Mouse (Mus musculus) hindbrain, embryonic 14.5 days (tissue): ENCODE measurements around the gene Mgrn1. TPM values are rescaled to one million over a fixed set of nuclear protein-coding genes. Genes with fewer than 3 reads are reported as not detected.

Source experiments
- ATAC-seq: fragments of 200-750 bp; cut with Nextera tagmentation; 2 replicates; pipeline ENCODE4 v1.8.0; 2017; ENCODE audit warnings: moderate number of reproducible peaks, mild to moderate bottlenecking, moderate TSS enrichment, moderate library complexity; ENCODE audit not compliant: low FRiP score
- DNase-seq: peaks from one replicate; pipeline ENCODE4 v3.0.0-alpha.2; 2015; ENCODE audit warnings: low spot score
- H3K27ac ChIP-seq: fragments of 300-500 bp; sonication (generic); 2 replicates; pipeline ENCODE4 v1.5.1; 2014; ENCODE audit warnings: mild to moderate bottlenecking, moderate library complexity
- H3K27me3 ChIP-seq: fragments of 300-500 bp; sonication (generic); 2 replicates; pipeline ENCODE4 v1.6.1; 2014; ENCODE audit warnings: mild to moderate bottlenecking, low read length, mixed read lengths; ENCODE audit not compliant: control insufficient read depth, insufficient read depth
- H3K36me3 ChIP-seq: fragments of 300-500 bp; sonication (generic); replicated peaks from 2 replicates; pipeline ENCODE4 v1.6.1; 2014; ENCODE audit not compliant: control insufficient read depth, insufficient read depth
- H3K4me1 ChIP-seq: fragments of 300-500 bp; sonication (generic); replicated peaks from 2 replicates; pipeline ENCODE4 v1.6.1; 2014; ENCODE audit warnings: antibody characterized with exemption, low read length, mixed read lengths; ENCODE audit not compliant: control insufficient read depth, insufficient read depth
- H3K4me2 ChIP-seq: fragments of 300-500 bp; sonication (generic); replicated peaks from 2 replicates; pipeline ENCODE4 v1.6.1; 2014; ENCODE audit warnings: mild to moderate bottlenecking, moderate library complexity
- H3K4me3 ChIP-seq: fragments of 300-500 bp; sonication (generic); replicated peaks from 2 replicates; pipeline ENCODE4 v1.5.1; 2014; ENCODE audit warnings: mild to moderate bottlenecking, low read length
- H3K9ac ChIP-seq: fragments of 300-500 bp; sonication (generic); 2 replicates; pipeline ENCODE4 v1.6.1; 2014
- H3K9me3 ChIP-seq: fragments of 300-500 bp; sonication (generic); 2 replicates; pipeline ENCODE4 v1.6.1; 2016; ENCODE audit warnings: low read length; ENCODE audit not compliant: control insufficient read depth
- WGBS: fragments of 180-500 bp; shearing (Covaris S2); extraction: QIAGEN DNeasy Blood & Tissue Kit; methylation state at CpG from one replicate; pipeline ENCODE4 v1.1.7; 2014; 5-methylcytosine and 5-hydroxymethylcytosine counted together
- polyA plus RNA-seq: library from polyadenylated mRNA; unstranded; fragments of >200 nt; fragmentation: Nextera tagmentation; extraction: Ambion mirVana; gene quantifications from 2 replicates; pipeline ENCODE4 v1.2.1, GENCODE M21; 2014

Gene Mgrn1
- polyA plus RNA-seq, 1 experiment from 2014 or later = 119 TPM

GRCm38 (mm10) chr16:4978275-4979051 is 92.4 kb downstream of the Mgrn1 start:
- 72% methylated on average over 5 of the region's 5 CpGs for WGBS
- Histone ChIP-seq H3K36me3 (no peaks in the 10 kb centered on the region), H3K4me3 (no peak overlapping the region), H3K27ac (no peak overlapping the region), H3K4me1 (no peaks in the 10 kb centered on the region), H3K27me3 (no peaks in the 10 kb centered on the region), H3K9me3 (no peaks in the 10 kb centered on the region), H3K4me2 (no peak overlapping the region), H3K9ac (no peak overlapping the region)
- DNase-seq = no peak
- no peak for ATAC-seq

- WGBS = 72% methylated on average over 4 of the region's 4 CpGs
- ATAC-seq (no peak), DNase-seq (peak; percentile 36)
Observed at GRCm38 (mm10) chr16:4979755-4980380, 93.8 kb downstream of the Mgrn1 start.

GRCm38 (mm10) chr16:4984717-4985116 is 98.7 kb downstream of the Mgrn1 start:
- no peaks in the 10 kb centered on the region for H3K4me1 ChIP-seq
- no peak overlapping the region for H3K4me3 ChIP-seq
- no peaks in the 10 kb centered on the region for H3K27me3 ChIP-seq
- H3K36me3 ChIP-seq = no peaks in the 10 kb centered on the region
- DNase-seq (no peak), ATAC-seq (no peak)
- H3K4me2 ChIP-seq = no peak overlapping the region
- no peaks in the 10 kb centered on the region for H3K9me3 ChIP-seq
- no peak overlapping the region for H3K27ac ChIP-seq
- no peak overlapping the region for H3K9ac ChIP-seq
- 94% methylated on average over 12 of the region's 12 CpGs for WGBS

More at GRCm38 (mm10) chr16:4979755-4980380, 93.8 kb downstream of the Mgrn1 start:
- Histone ChIP-seq H3K9ac (no peak overlapping the region), H3K4me3 (no peak overlapping the region), H3K27ac (no peak overlapping the region), H3K36me3 (no peaks in the 10 kb centered on the region), H3K4me2 (no peak overlapping the region), H3K4me1 (no peaks in the 10 kb centered on the region), H3K27me3 (no peaks in the 10 kb centered on the region), H3K9me3 (no peaks in the 10 kb centered on the region)

Other genes with a start within 250 kb of the Mgrn1 start
- gene Vasn, start 246.3 kb upstream of the Mgrn1 start, polyA plus RNA-seq = 6.4 and 6.6 TPM in 2 replicates
- 54.6 and 64.8 TPM in 2 replicates for gene Dnaja3, start 246.3 kb upstream of the Mgrn1 start, polyA plus RNA-seq
- gene Coro7, start 206.5 kb upstream of the Mgrn1 start, polyA plus RNA-seq = 24.1 and 27.2 TPM in 2 replicates
- 56.4 and 58.0 TPM in 2 replicates for gene Nmral1, start 166.9 kb upstream of the Mgrn1 start, polyA plus RNA-seq
- gene Hmox2, start 159.9 kb upstream of the Mgrn1 start, polyA plus RNA-seq = 102 and 115 TPM in 2 replicates
- gene Cdip1, start 96.0 kb upstream of the Mgrn1 start, polyA plus RNA-seq = 112 and 121 TPM in 2 replicates
- gene 4930562C15Rik, start 50.8 kb upstream of the Mgrn1 start, polyA plus RNA-seq = 0.34 and 0.74 TPM in 2 replicates
- 54.0 and 54.4 TPM in 2 replicates for gene Ubald1, start 5.9 kb upstream of the Mgrn1 start, polyA plus RNA-seq
- gene Nudt16l1, start 52.5 kb downstream of the Mgrn1 start, polyA plus RNA-seq = 122 and 133 TPM in 2 replicates
- 55.9 and 58.5 TPM in 2 replicates for gene Anks3, start 78.0 kb downstream of the Mgrn1 start, polyA plus RNA-seq
- not detected in 2 replicates for gene Sept12, start 111.6 kb downstream of the Mgrn1 start, polyA plus RNA-seq
- gene Smim22, start 121.0 kb downstream of the Mgrn1 start, polyA plus RNA-seq = 4.2 and 4.7 TPM in 2 replicates
- gene Rogdi, start 127.3 kb downstream of the Mgrn1 start, polyA plus RNA-seq = 147 and 154 TPM in 2 replicates
- gene Glyr1, start 163.6 kb downstream of the Mgrn1 start, polyA plus RNA-seq = 120 and 144 TPM in 2 replicates
- gene Ubn1, start 163.8 kb downstream of the Mgrn1 start, polyA plus RNA-seq = 14.4 and 14.9 TPM in 2 replicates
- gene Ppl, start 246.2 kb downstream of the Mgrn1 start, polyA plus RNA-seq = 0.09 and 0.29 TPM in 2 replicates